Mouse (Mus musculus): ENCODE results near the gene 4931406P16Rik. TPM values are rescaled to one million over a fixed set of nuclear protein-coding genes. Genes with fewer than 3 reads are reported as not detected.
"Not testable (repeated sequence)": the region's sequence is repeated elsewhere in the genome, so short reads cannot be mapped to it uniquely, and the experiment has no call there.

Gene 4931406P16Rik
- polyA plus RNA-seq, 1 experiment from 2014 or later = 12.9 TPM

DNA sequence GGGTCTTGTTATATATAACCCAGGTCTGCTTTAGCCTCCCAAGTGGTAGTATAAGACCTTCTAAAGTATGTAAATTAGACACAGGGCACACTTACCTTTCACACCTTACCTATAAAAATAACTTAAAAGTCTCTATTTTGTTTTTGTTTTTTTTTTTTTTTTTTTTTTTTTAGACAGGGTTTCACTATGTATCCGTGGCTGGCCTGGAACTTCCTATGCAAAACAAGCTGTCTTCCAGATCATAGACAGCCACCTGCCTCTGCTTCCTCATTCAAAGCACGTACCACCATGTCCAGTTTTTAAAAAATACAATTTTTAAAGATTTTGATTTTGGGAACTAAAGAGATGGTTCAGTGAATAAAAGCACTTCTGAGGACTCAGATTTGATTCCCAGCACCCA is 23.9 kb upstream of the 4931406P16Rik start:
- 59% methylated on average over 2 of the region's 2 CpGs for WGBS (ENCODE audit: insufficient replicate concordance)
- no peak overlapping the region for H3K27ac ChIP-seq (replicated peaks)
- H3K4me3 ChIP-seq (replicated peaks) = no peak overlapping the region
- no peaks in the 10 kb centered on the region for H3K9me3 ChIP-seq (replicated peaks)
- peaks cover 33% of the 10 kb centered on the region for H3K36me3 ChIP-seq (replicated peaks)
- H3K27me3 ChIP-seq = no peaks in the 10 kb centered on the region
- H3K4me2 ChIP-seq = no peak overlapping the region
- H3K4me1 ChIP-seq (replicated peaks) = no peaks in the 10 kb centered on the region
- no peak overlapping the region for H3K9ac ChIP-seq
- ATAC-seq (ENCODE audit: insufficient read depth) = no peak

DNA sequence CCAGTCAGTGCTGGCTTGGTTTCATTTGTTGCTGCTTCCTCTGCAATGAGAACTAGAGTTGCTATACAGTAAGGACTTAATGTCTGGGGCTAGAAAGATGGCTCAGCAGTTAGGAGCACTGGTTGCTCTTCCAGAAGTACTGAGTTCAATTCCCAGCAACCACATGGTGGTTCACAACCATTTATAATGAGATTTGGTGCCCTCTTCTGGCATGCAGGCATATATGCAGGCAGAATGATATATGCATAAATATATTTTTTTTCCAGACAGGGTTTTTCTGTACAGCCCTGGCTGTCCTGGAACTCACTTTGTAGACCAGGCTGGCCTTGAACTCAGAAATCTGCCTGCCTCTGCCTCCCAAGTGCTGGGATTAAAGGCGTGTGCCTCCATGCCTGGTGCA is 23.2 kb upstream of the 4931406P16Rik start:
- not testable (repeated sequence) for H3K4me1 ChIP-seq (replicated peaks); ATAC-seq (ENCODE audit: insufficient read depth); H3K4me3 ChIP-seq (replicated peaks); H3K4me2 ChIP-seq; H3K27ac ChIP-seq (replicated peaks); H3K9ac ChIP-seq; H3K27me3 ChIP-seq; H3K9me3 ChIP-seq (replicated peaks)
- WGBS (ENCODE audit: insufficient replicate concordance) = 74% methylated on average over 1 of the region's 1 CpGs
- H3K36me3 ChIP-seq (replicated peaks) = peaks cover 26% of the 10 kb centered on the region

DNA sequence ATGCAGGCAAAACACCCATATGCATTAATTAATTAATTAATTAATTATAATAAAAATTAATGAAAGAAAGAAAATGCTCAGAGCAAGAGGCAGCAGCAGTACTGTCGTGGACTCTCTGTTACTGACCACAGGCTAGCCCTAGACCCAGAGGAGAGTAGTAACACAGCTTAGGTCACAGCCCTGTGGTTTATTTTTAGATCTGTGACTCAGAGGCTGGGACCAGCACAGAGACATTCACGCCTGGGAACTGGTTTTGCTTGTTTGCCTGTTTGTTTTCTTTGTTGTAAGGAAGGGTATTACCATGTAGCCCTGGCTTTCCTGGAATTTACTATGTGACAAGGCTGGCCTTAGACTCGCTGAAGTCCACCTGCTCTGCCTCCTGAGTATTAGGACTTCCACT is 14.1 kb upstream of the 4931406P16Rik start:
- Histone ChIP-seq H3K36me3 (replicated peaks) (no peaks in the 10 kb centered on the region), H3K4me2 (no peak overlapping the region), H3K9ac (no peak overlapping the region), H3K4me3 (replicated peaks) (no peak overlapping the region), H3K4me1 (replicated peaks) (no peaks in the 10 kb centered on the region), H3K27ac (replicated peaks) (no peak overlapping the region), H3K9me3 (replicated peaks) (0 out of 2 replicates have a peak, but pooled peaks cover 3% of the 10 kb centered on the region), H3K27me3 (no peaks in the 10 kb centered on the region)
- no peak for ATAC-seq (ENCODE audit: insufficient read depth)
- 33% methylated on average over 3 of the region's 3 CpGs for WGBS (ENCODE audit: insufficient replicate concordance)

DNA sequence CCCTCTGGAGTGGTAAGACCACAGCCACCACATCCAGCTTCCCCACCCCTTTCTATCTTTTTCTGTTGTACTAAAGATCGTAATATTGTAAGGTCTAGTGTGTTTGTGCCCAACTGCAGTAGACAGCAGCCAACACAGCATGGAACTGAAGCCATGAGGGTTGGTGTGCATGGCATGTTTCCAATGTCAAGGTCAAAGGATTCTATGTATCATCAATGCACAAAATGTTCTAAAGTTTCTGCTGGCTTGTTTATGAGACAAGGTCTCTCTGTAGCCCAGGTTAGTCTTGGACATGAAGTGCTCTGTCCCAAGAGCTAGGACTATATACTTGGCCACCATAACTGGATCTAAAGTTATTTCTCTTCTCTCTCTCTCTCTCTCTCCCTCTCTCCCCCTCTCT is 11.5 kb upstream of the 4931406P16Rik start:
- H3K36me3 ChIP-seq (replicated peaks) = no peaks in the 10 kb centered on the region
- no peak for ATAC-seq (ENCODE audit: insufficient read depth)
- 73% methylated on average over 1 of the region's 1 CpGs for WGBS (ENCODE audit: insufficient replicate concordance)
- H3K4me3 ChIP-seq (replicated peaks) = no peak overlapping the region
- H3K9ac ChIP-seq = no peak overlapping the region
- H3K9me3 ChIP-seq (replicated peaks) = 0 out of 2 replicates have a peak, but pooled peaks cover 3% of the 10 kb centered on the region
- H3K27me3 ChIP-seq = no peaks in the 10 kb centered on the region
- H3K27ac ChIP-seq (replicated peaks) = no peak overlapping the region
- no peak overlapping the region for H3K4me2 ChIP-seq
- H3K4me1 ChIP-seq (replicated peaks) = no peaks in the 10 kb centered on the region

DNA sequence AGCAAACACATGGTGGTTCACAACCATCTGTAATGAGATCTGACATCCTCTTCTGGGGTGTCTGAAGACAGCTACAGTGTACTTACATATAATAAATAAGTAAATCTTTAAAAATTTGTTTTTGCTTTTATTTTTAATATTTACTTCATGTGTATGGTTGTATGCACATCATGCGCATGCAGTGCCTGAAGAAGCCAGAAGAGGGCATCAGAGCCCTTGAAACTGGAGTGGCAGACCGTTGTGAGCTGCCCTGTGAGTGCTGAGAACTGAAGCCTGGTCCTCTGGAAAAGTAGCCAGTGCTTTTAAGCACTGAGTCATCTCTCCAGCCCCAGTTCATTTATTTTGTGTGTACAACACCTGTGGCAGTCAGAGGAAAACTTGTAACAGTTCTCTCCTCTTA is 10.7 kb upstream of the 4931406P16Rik start:
- no peak overlapping the region for H3K4me3 ChIP-seq (replicated peaks)
- 75% methylated on average over 2 of the region's 2 CpGs for WGBS (ENCODE audit: insufficient replicate concordance)
- H3K36me3 ChIP-seq (replicated peaks) = no peaks in the 10 kb centered on the region
- no peak for ATAC-seq (ENCODE audit: insufficient read depth)
- no peak overlapping the region for H3K4me2 ChIP-seq
- H3K4me1 ChIP-seq (replicated peaks) = no peaks in the 10 kb centered on the region
- no peak overlapping the region for H3K27ac ChIP-seq (replicated peaks)
- H3K9me3 ChIP-seq (replicated peaks) = 0 out of 2 replicates have a peak, but pooled peaks cover 3% of the 10 kb centered on the region
- H3K27me3 ChIP-seq = no peaks in the 10 kb centered on the region
- no peak overlapping the region for H3K9ac ChIP-seq

DNA sequence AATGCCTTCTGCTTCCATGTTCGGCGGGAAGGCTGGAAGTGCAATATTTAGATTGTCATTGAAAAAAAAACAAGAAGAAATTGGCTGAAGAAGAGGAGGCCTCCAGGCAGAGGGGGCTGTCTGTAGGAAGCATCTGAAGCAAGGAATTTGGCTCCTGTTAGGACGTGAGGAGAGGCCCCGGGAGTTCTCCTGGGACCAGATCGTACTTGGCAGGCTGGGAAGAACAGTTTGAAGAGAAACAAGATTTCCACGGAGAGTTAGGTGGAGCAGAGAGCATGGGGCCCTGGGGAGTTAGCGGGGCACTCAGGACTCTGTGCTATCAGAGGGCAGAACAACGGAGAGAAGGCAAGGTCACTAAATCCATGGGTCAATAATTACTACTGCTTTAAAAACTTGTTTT is 10.0 kb upstream of the 4931406P16Rik start:
- no peaks in the 10 kb centered on the region for H3K36me3 ChIP-seq (replicated peaks)
- H3K9ac ChIP-seq = no peak overlapping the region
- no peak for ATAC-seq (ENCODE audit: insufficient read depth)
- no peaks in the 10 kb centered on the region for H3K4me1 ChIP-seq (replicated peaks)
- WGBS (ENCODE audit: insufficient replicate concordance) = 76% methylated on average over 8 of the region's 8 CpGs
- 0 out of 2 replicates have a peak, but pooled peaks cover 3% of the 10 kb centered on the region for H3K9me3 ChIP-seq (replicated peaks)
- H3K4me3 ChIP-seq (replicated peaks) = no peak overlapping the region
- H3K27me3 ChIP-seq = no peaks in the 10 kb centered on the region
- no peak overlapping the region for H3K4me2 ChIP-seq
- H3K27ac ChIP-seq (replicated peaks) = no peak overlapping the region

DNA sequence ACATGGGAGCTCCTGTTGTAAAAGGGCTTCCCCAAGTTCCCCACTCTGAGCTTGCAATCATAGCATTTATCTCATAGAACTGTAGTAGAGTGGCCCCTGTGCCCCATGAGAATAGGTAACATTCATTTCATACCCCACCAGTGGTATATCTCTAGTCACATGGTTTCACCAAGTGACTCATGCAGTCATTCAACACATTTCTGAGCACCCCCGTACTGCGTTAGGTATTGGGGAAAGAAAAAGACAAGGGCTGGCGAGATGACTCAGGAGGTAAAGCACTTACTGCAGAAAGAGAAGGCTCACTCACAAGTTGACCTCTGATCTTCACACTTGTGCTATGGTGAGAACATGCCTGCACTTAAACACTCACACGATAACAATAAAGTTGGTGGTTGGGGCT is 8.6 kb upstream of the 4931406P16Rik start:
- WGBS (ENCODE audit: insufficient replicate concordance) = 78% methylated on average over 4 of the region's 4 CpGs
- Histone ChIP-seq H3K9me3 (replicated peaks) (0 out of 2 replicates have a peak, but pooled peaks cover 3% of the 10 kb centered on the region), H3K27me3 (no peaks in the 10 kb centered on the region), H3K4me3 (replicated peaks) (no peak overlapping the region), H3K9ac (no peak overlapping the region), H3K4me1 (replicated peaks) (no peaks in the 10 kb centered on the region), H3K36me3 (replicated peaks) (no peaks in the 10 kb centered on the region), H3K4me2 (no peak overlapping the region), H3K27ac (replicated peaks) (no peak overlapping the region)
- no peak for ATAC-seq (ENCODE audit: insufficient read depth)

DNA sequence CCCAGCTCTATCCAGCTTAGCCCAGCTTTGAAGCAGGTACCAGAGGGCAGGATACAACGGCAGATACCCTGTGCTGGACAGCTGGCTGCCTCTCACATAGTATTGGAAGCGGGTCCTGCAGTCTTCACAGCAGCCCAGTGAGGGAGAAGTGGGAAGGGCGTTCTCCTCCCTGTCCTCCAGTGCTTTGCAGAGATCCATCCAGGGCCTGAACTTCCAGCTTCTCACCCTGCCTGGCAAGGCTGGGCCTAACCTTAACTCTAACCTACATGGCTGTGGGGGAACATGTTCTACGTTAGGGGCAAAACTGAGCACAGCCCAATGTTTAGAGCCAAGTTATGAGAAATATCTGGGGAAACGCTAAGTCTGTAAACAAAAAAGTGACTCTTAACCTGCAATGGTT is 7.8 kb upstream of the 4931406P16Rik start:
- WGBS (ENCODE audit: insufficient replicate concordance) = 68% methylated on average over 5 of the region's 5 CpGs

DNA sequence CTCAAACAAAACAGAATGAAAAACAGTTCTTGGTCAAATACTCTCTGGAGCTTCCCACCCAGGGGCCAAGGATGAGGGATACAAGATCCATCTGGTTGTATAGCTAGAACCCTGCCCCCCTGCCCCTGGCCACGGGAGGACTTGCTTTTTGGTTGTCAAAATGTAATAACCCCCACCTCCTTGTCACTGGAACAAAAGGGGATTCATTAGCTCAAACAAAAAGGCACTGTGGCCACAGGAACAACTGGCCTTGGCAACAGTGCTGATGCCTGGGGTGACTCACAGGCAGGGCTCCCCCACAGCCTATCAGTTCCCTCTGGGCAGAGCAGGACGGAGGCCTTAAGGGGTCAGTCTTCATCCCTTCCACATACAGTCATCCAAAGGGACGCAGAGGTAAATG is 6.6 kb upstream of the 4931406P16Rik start:
- Histone ChIP-seq H3K9me3 (replicated peaks) (0 out of 2 replicates have a peak, but pooled peaks cover 3% of the 10 kb centered on the region), H3K36me3 (replicated peaks) (no peaks in the 10 kb centered on the region), H3K4me2 (no peak overlapping the region), H3K4me3 (replicated peaks) (no peak overlapping the region), H3K4me1 (replicated peaks) (no peaks in the 10 kb centered on the region), H3K9ac (no peak overlapping the region), H3K27me3 (no peaks in the 10 kb centered on the region), H3K27ac (replicated peaks) (no peak overlapping the region)
- ATAC-seq (ENCODE audit: insufficient read depth) = no peak
- 44% methylated on average over 3 of the region's 3 CpGs for WGBS (ENCODE audit: insufficient replicate concordance)

More for the DNA sequence above, 7.8 kb upstream of the 4931406P16Rik start:
- Histone ChIP-seq H3K4me1 (replicated peaks) (no peaks in the 10 kb centered on the region), H3K27me3 (no peaks in the 10 kb centered on the region), H3K9ac (no peak overlapping the region), H3K27ac (replicated peaks) (no peak overlapping the region), H3K36me3 (replicated peaks) (no peaks in the 10 kb centered on the region), H3K4me3 (replicated peaks) (no peak overlapping the region), H3K4me2 (no peak overlapping the region), H3K9me3 (replicated peaks) (0 out of 2 replicates have a peak, but pooled peaks cover 3% of the 10 kb centered on the region)
- no peak for ATAC-seq (ENCODE audit: insufficient read depth)

DNA sequence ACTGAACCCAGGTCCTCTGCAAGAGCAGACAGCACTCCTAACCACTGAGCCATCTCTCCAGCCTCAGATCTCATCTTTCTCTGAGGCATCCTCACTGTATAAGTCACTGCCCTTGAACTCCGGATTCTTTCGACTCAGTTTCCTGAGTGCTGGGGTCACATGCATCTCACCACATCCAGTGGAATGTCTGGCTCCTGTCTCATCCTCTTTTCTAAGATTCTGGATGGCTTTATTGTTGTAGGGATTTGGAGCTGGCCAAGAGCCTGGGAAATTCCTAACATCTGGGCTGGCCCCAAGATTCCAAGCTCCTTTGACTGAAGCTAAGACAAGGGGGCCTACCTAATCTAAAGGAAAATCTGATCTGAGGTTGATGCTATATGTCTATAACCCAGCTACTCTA is 5.8 kb upstream of the 4931406P16Rik start:
- whole genome bisulfite sequencing (ENCODE audit: insufficient replicate concordance) = 54% methylated on average over 2 of the region's 2 CpGs
- no peaks in the 10 kb centered on the region for H3K4me1 ChIP-seq (replicated peaks)
- no peak overlapping the region for H3K27ac ChIP-seq (replicated peaks)
- no peaks in the 10 kb centered on the region for H3K27me3 ChIP-seq
- H3K9me3 ChIP-seq (replicated peaks) = 0 out of 2 replicates have a peak, but pooled peaks cover 1% of the 10 kb centered on the region
- no peaks in the 10 kb centered on the region for H3K36me3 ChIP-seq (replicated peaks)
- no peak overlapping the region for H3K4me2 ChIP-seq
- no peak overlapping the region for H3K4me3 ChIP-seq (replicated peaks)
- ATAC-seq (ENCODE audit: insufficient read depth) = no peak
- no peak overlapping the region for H3K9ac ChIP-seq

DNA sequence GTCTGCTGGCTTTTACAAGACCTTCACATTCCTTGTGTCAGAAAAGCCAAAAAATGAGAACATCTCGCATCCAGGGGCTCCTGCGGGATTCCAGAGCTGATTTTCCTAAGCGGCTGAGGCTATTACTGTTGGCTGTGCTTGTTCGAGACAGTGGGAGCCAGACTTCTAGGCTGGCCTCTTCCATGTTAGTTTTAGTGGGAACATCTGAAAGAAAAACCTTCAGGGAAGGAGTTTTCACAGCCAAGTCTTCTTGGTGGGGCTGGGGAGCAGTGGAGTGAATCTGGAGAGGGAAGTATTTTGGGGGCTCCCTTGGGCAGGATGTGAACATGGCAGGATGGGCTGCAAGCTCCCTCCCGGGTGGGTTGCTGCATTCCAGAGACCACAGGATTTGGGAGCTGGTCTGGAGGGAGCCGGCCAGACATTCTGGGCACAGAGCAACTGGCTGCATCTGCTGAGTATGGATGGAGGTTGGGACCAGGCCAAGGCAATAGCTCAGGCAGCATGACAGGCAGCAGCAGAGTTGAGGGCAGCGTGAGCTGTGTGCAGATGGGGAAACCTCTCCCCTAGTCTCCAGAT is 4.6 kb upstream of the 4931406P16Rik start:
- H3K4me3 ChIP-seq (replicated peaks) = no peak overlapping the region
- H3K9ac ChIP-seq = no peak overlapping the region
- H3K27ac ChIP-seq (replicated peaks) = 0 out of 2 replicates have a peak overlapping the region, but pooled peaks have one; percentile 25
- H3K4me1 ChIP-seq (replicated peaks) = peaks cover 5% of the 10 kb centered on the region
- H3K4me2 ChIP-seq = no peak overlapping the region
- no peaks in the 10 kb centered on the region for H3K27me3 ChIP-seq
- no peaks in the 10 kb centered on the region for H3K9me3 ChIP-seq (replicated peaks)
- ATAC-seq (ENCODE audit: insufficient read depth) = no peak
- 63% methylated on average over 7 of the region's 7 CpGs for WGBS (ENCODE audit: insufficient replicate concordance)
- no peaks in the 10 kb centered on the region for H3K36me3 ChIP-seq (replicated peaks)
